Mouse (Mus musculus) mesoderm, embryonic 11.5 days (tissue): ENCODE measurements at regions not wholly inside any gene's neighbourhood (a gene's known extent, or its start where the extent isn't known, plus 50 kb on each side); places are given as distances from the start of the nearest gene placed in this dataset.

Experiments used
- DNase-seq: peaks from one replicate; pipeline ENCODE4 v3.0.0-alpha.2; 2012; ENCODE audit warnings: low read depth, low spot score

DNA sequence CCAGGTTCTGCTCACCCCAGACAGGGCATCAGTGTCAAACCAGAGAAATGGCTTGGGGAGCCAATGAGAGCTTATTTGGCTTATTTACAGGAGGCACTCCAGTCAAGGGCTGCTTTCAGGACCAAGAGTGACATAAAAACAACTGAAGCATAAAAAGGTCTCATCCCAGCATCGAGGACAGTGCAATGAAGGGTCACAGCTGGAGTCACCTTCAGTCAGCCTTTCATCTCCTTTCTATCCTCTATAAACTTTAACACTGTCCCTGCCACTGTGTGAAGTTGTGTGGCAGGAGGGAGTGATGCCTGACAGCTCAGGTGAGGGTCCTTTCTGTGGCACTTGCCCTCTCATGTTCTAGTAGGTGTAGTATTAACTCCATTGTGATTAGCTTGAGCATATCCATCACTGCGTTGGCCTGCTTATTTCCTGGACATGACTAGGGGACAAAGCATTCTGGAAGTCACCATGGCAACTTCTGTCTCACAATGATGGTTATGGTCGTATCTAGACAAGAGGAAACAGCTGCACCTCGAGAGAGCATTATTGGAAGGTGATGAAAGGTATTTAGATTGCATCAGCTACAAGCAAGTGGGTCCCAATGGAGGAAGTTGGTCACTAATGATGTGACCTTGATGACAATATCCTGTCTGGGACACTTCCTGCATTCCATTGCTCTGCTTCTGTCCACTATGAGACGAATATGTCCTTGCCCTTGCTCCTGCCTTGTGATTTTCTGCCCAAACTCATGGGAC is 87.8 kb upstream of the Enpp6 start:
- peak; percentile 38 for DNase-seq

DNA sequence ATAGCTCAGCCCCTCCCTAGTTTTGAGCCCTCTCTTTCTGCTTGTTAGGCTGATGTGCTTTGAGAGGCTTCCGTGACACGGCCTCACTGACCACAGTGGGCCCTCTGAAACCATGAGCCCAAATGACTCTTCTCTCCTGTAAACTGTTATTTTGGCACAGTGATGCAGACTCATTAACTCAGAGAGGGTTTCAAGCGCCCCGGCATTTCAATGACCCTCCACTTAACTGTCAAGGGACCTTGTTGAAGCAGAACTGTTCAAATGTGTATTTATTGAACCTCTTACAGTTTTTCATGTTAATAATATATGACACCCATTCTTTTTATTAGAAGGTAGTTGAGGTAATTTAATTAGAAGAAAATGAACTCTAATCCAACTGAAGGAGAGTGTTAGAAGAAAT is 85.9 kb upstream of the Enpp6 start:
- DNase-seq: no peak

DNA sequence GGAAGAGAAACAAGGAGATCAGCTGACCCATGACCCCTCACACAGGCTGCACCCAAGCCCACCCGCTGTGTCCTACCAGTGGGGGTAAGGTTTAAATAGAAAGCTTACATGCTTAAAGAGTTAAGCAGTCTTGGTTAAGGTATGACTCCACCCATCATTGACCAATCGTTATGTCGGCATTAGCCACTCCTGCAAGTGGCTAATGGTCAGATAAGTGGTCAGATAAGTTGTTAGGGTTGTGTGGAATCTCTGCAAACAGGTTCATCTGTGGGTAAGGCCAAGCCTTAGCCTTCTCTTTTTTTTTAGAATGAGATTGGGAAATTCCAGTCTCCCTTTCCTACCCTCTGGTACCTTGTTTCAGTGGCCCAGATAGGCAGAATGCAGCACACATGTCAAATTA is 82.0 kb upstream of the Enpp6 start:
- DNase-seq: no peak

DNA sequence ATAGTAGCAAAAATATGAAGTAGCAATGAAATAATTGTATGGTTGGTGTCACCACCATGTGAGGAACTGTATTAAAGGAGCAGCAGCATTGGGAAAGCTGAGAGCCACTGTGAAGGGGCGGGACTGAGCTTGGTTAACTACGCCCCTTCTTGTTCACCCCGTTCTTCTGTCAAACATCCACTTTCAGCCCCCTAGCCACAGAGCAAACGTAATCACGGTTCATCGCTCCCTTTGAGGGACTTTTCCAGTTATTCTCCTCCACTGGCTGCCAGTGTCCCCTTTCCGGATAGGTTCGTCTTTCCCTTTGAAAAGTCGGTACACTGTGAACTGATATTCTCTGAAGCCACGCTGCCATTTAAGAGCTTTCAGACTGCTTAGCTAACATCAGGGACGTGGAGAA is 79.3 kb upstream of the Enpp6 start:
- no peak for DNase-seq

DNA sequence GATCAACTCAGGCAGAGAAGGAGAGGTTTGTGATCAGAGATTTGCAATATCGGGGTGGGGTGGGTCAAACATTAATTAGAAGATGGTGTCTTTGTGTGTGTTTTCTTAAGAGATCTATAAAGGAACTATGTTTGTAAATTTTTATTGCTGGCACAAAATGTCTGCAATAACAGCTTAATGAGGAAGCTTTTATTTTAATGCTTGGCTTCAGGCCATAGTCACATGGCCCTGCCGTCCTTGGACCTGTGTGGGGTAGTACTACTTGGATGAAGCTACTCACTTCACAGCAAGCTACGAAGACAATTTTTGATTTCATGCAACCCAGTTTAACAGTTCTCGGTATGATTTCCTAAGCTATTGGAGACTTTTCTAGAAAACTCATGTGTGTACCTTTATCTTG is 78.5 kb upstream of the Enpp6 start:
- no peak for DNase-seq

DNA sequence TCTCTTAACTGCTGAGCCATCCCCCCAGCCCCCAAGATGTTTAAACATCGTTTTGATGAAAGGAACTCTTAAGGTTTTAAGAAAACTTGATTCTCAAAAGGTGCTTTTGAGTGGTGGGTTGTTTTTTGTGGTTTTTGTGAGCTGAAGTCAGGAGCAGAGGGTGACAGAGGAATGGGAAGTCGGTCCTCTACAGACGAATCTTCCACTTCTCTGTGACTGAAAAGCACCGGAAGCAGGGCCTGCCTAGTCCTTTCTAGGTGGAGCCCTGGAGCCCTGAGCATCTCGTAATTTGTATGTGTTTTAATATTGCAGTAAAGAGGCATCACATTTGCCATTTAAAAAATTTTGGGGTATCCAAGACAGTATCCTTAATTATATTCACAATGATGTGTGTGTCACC is 72.7 kb upstream of the Enpp6 start:
- DNase-seq: no peak

DNA sequence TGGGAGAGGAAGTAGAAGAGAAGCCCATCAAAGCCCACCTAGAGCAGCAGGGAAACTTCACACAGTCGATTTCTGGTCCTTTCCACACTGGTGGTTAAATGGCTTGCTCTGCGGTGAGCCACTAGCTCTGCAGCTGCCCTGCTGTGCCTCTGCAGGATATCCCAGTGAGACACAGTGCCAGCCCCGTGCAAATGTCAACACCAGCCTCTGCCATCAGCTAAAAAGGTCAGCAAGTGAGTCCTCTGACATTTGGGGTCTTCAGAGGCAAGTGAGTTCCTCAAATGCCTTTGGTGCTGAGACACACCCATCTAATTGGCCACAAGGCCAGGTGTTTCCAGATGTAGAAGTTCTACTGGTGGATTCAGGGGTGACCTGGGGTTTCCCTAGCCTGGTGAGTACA is 66.6 kb upstream of the Enpp6 start:
- no peak for DNase-seq

DNA sequence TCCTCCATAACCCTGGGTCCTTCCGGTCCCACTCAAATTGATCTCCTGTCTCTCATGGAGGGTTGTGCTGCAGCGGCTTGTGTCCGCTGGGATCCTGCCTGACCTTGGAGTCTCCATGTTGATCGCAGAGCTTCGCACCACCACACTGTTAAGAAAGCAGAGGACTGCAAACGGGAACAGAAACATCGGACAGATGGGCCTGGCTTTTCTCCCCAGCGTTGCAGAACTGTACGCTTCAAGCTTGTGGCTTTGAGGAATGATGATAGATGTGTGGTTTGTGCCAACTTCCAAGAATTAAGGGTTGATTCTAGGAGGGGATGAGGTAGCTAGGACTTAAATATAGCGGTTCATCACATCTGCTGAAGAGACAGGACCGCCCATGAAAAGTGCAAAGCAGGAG is 65.6 kb upstream of the Enpp6 start:
- DNase-seq: no peak

DNA sequence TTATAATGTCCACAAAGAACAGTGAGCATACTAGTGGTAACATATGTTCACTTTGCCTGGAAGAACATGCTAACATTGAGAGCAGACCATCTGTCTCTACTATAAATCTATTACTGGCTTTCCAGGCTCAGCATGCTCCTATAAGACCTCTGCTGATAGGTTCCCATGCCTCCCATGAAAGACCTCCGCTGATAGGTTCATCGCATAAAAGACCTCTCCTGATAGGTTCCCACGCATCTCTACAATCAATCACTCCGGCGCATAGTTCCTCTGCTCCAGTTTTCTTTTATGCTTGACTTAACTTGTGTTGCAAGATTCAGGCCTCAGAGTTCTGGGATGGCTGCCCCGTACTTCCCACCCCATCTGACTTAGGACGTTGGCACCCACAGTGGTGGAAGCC is 65.1 kb upstream of the Enpp6 start:
- DNase-seq: no peak

DNA sequence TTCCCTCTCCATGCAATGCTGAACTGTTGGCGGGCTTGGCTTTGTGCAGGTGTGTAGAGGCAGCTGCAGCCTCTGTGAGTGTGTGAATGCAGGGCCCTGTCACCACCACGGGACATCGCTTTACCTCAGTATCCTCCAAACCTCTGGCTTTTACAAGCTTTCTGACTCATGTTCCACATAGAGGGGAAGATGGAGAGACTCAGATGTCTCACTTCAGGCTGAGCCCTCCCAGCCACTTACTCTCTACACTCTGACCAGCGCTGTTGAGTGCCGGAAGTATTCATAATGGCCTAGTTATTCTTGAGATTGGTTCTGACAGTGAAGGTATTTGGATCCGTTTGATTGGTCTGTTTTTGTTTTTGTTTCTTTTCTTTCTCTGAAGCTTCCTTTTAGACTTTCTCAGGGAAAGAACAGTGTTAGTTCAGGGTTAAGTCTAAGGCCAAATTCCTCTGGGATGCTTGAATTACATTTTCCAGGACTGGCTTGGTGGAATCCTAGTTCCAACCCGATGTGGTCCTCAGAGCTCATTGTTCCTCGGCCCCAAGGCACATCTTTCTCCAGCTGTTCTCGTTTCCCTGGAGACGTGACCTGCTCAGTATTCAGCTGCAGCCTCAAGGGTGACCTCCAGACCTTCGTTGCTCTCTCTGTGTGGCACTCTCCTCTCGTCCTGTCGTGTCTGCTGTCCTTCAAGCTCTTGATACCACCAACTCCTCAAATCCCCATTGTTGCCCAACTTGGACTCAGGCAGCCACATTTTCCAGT is 61.7 kb upstream of the Enpp6 start:
- peak; percentile 71 for DNase-seq

DNA sequence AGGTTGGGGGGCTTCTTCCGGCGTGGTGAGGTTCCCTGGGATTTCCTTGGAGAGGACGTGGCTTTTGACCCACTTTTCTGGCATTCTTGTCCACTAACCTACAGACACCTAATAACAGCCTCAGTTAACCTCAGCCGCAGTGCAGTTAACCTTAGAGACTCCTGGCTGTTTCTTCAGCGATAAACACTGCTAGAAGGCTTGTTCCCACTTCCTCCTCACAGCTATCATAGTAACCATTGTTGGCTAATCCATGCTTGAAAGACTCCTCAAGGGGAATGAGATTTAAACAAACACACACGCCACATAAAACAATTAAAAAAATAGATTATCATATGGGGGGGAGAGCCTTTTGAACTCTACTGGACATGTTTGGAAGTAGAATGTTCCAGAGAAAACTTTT is 58.0 kb upstream of the Enpp6 start:
- DNase-seq: no peak

DNA sequence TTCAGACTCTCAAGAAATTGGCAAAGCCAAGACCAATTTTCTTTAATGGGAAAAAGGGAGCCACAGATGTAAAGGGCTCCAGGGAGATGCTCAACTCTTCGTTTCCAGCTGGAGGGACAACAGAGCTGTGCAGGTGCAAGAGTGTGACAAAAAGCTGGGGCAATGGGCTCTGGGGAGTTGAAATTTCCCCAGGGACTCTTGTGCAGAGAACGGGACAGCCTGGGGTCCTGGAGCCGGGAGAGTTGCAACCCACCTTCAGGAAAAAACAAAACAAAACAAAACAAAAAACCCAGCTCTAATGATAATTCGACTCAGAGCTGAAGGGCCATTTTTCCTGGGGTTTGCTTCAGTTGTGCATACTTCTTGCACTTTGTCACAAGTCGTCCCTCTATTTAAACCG is 57.0 kb upstream of the Enpp6 start:
- DNase-seq: no peak

DNA sequence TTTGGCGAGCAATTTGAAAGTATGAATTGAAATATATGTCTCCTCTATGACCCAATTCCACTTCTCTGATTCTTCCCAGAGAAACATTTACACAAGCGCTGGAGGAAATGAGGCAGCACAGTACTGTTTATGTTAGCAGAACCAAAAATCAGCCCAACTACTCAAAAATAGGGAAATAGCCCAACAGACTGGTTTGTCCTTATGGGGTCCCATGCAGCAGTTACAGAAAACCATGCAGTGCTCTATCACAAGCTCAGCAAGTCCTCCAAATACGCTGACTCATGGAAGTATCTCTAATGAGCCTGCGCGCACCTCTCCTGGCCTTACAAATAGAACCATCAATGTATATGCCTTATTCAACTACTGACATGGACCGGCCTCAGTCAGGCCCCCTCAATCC is 55.4 kb upstream of the Enpp6 start:
- no peak for DNase-seq

DNA sequence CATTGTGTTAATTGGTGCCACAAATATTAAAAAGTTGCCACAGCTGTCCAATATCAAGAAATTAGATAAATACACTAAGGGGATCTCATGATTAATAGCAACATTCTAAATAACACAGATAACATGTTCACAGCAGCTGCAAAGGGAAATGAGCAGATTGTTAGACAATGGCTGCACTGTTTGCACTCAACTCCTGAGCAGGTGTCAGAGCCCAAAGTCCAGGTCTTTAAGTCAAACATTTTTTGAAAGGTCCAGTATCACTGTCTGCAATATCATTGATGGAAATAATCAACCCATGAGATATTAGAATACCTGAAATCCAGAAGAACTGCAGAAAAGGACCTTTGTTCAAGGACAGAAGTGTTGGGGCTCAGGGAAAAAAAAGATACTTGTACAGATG is 53.4 kb upstream of the Enpp6 start:
- no peak for DNase-seq

DNA sequence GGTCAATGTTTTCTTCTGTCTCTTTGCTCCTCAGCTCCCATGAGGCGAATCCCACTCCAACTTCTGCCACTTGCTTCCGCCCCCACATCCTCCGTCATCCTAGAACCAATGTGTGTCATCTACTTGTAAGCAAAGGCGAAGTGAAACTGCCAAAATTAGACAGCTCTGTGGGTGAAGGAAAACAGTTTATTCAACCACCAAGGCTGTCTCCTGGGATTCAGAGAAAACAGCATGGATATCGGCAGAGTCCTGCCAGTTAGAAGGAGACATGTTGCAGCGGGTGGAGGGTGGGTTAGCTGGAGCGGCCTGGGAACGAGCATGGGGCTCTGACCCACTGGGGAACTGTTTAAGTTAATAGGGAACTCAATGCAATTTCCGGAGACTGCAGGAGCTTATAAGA is 52.4 kb upstream of the Enpp6 start:
- no peak for DNase-seq

DNA sequence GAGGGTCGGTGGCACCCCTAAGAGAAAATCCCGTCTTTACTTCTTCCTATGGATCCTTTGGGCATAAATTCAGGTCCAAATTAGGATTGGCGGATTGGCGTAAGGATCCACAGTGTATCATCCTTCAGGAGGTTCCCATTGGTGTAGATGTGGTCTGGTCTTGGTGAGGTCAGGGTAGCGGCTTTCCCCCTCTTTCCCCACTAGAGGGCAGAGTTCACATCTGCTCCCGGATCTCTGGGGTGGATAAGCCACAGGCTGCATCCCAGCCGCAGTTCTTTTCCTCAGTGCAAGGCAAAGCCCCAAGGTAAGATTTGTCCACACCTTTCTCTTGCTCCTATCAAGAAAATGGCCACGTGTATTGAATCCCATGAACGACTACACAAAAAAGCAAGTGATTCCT is 51.8 kb upstream of the Enpp6 start:
- DNase-seq: peak; percentile 81

DNA sequence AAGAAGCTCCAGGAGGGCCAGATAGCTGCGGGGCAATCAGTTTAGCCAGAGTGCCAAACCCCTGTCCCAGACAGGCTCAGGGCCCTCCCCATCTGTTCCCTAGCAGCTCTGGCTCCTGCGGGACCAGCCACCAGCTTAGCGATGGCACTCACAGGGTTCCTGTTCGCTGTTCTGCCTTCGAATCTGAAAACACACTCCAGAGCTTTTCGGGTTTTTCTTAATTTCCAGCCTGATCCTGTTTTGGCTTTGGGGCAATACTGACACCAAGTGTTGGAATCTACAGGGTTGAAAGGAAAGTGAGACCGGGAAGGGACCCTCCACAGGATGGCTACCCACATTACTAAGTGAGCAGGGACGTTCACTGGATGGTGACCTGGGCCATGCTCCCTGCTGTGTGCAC is 50.6 kb upstream of the Enpp6 start:
- DNase-seq: no peak
